Mouse (Mus musculus) spleen, postnatal 10 days (tissue): Measurements from ENCODE around the gene Pld5.
"Not testable (repeated sequence)": the region's sequence is repeated elsewhere in the genome, so short reads cannot be mapped to it uniquely, and the experiment has no call there.

ENCODE experiments used
- DNase-seq, 2 experiments: peaks; one replicate each; pipeline ENCODE4 v3.0.0; 2021 to 2022; ENCODE audit warnings: low spot score in 2 of 2

Pld5 gene

GRCm38 (mm10) chr1:176046375-176046774, 228.7 kb downstream of the Pld5 start:
- no peak for DNase-seq

- DNase-seq, result no peak
These were observed 232.1 kb downstream of the Pld5 start for GRCm38 (mm10) chr1:176043056-176043455.

- DNase-seq, result no peak
These were observed 235.2 kb downstream of the Pld5 start for GRCm38 (mm10) chr1:176039923-176040322.

- DNase-seq, result no peak
These were observed 239.1 kb downstream of the Pld5 start for GRCm38 (mm10) chr1:176036028-176036427.

- DNase-seq, result no peak
These were observed 240.4 kb downstream of the Pld5 start for GRCm38 (mm10) chr1:176034699-176035098.

GRCm38 (mm10) chr1:176033698-176034097, 241.4 kb downstream of the Pld5 start:
- DNase-seq, result no peak

- DNase-seq, result no peak
These were observed 246.0 kb downstream of the Pld5 start for GRCm38 (mm10) chr1:176029063-176029462.

GRCm38 (mm10) chr1:176028397-176028796, 246.7 kb downstream of the Pld5 start:
- DNase-seq, result no peak

GRCm38 (mm10) chr1:176024501-176024900, 250.6 kb downstream of the Pld5 start:
- DNase-seq, result no peak

GRCm38 (mm10) chr1:176018523-176018922, 256.6 kb downstream of the Pld5 start:
- DNase-seq, result no peak

- DNase-seq, result no peak
These were observed 259.0 kb downstream of the Pld5 start for GRCm38 (mm10) chr1:176016076-176016475.

- no peak for DNase-seq
These were observed 261.4 kb downstream of the Pld5 start for GRCm38 (mm10) chr1:176013497-176014268.

GRCm38 (mm10) chr1:176011535-176011934, 263.6 kb downstream of the Pld5 start:
- no peak for DNase-seq

GRCm38 (mm10) chr1:176011072-176011471, 264.0 kb downstream of the Pld5 start:
- DNase-seq, result no peak

GRCm38 (mm10) chr1:176008411-176008810, 266.7 kb downstream of the Pld5 start:
- DNase-seq, result no peak

- no peak for DNase-seq
These were observed 274.5 kb downstream of the Pld5 start for GRCm38 (mm10) chr1:176000599-176000998.

GRCm38 (mm10) chr1:175997076-175997651, 277.9 kb downstream of the Pld5 start:
- no peak for DNase-seq

- DNase-seq, result no peak
These were observed 286.2 kb downstream of the Pld5 start for GRCm38 (mm10) chr1:175988912-175989311.

- no peak for DNase-seq
These were observed 286.7 kb downstream of the Pld5 start for GRCm38 (mm10) chr1:175988448-175988847.

- not testable (repeated sequence) for DNase-seq
These were observed 296.1 kb downstream of the Pld5 start, which contains the start of gene Rbm8a2 for GRCm38 (mm10) chr1:175979014-175979413. TSS of gene Rbm8a2 (minus strand) at chr1:175979114.

GRCm38 (mm10) chr1:175970710-175971109, 304.4 kb downstream of the Pld5 start:
- no peak for DNase-seq

GRCm38 (mm10) chr1:175967004-175967745, 307.9 kb downstream of the Pld5 start:
- DNase-seq, result no peak

GRCm38 (mm10) chr1:175961786-175962185, 313.3 kb downstream of the Pld5 start:
- DNase-seq, result no peak
